Mouse (Mus musculus): ENCODE data around the gene Upf3a. TPM values are rescaled to one million over a fixed set of nuclear protein-coding genes. Genes with fewer than 3 reads are reported as not detected.
"Not testable (repeated sequence)": the region's sequence is repeated elsewhere in the genome, so short reads cannot be mapped to it uniquely, and the experiment has no call there.

The Upf3a gene
- polyA plus RNA-seq, 1 experiment, result 30.5 TPM

GRCm38 (mm10) chr8:13793746-13794101, 8.3 kb downstream of the Upf3a start:
- no peak for DNase-seq
- no peak for TF ChIP-seq CTCF (IDR thresholded peaks at IDR 0.05; ENCODE audit: borderline replicate concordance, insufficient read depth, low read depth, low read length)
- no peak for TF ChIP-seq POLR2A (IDR thresholded peaks at IDR 0.05; ENCODE audit: borderline replicate concordance, insufficient read depth, low read length)
- no peaks in the 10 kb centered on the region for H3K27me3 ChIP-seq (ENCODE audit: control insufficient read depth, insufficient read depth, low read length)
- H3K4me1 ChIP-seq (ENCODE audit: control insufficient read depth, insufficient read depth, low read length), result no peaks in the 10 kb centered on the region
- H3K4me3 ChIP-seq (replicated peaks; ENCODE audit: insufficient read depth, low read depth, low read length), result no peak overlapping the region
- H3K27ac ChIP-seq (ENCODE audit: insufficient read depth, low read length), result no peak overlapping the region
- 86% methylated on average over 11 of the region's 11 CpGs for WGBS

- TF ChIP-seq POLR2A (IDR thresholded peaks at IDR 0.05; ENCODE audit: borderline replicate concordance, insufficient read depth, low read length) (no peak), CTCF (IDR thresholded peaks at IDR 0.05; ENCODE audit: borderline replicate concordance, insufficient read depth, low read depth, low read length) (no peak)
- 91% methylated on average over 5 of the region's 5 CpGs for WGBS
- no peak overlapping the region for H3K27ac ChIP-seq (ENCODE audit: insufficient read depth, low read length)
- no peaks in the 10 kb centered on the region for H3K4me1 ChIP-seq (ENCODE audit: control insufficient read depth, insufficient read depth, low read length)
- DNase-seq, result no peak
- H3K4me3 ChIP-seq (replicated peaks; ENCODE audit: insufficient read depth, low read depth, low read length), result no peak overlapping the region
- H3K27me3 ChIP-seq (ENCODE audit: control insufficient read depth, insufficient read depth, low read length), result no peaks in the 10 kb centered on the region
Observed at GRCm38 (mm10) chr8:13797676-13798075, 12.3 kb downstream of the Upf3a start.

GRCm38 (mm10) chr8:13799566-13799965, 14.2 kb downstream of the Upf3a start:
- H3K27me3 ChIP-seq (ENCODE audit: control insufficient read depth, insufficient read depth, low read length), result no peaks in the 10 kb centered on the region
- no peak overlapping the region for H3K27ac ChIP-seq (ENCODE audit: insufficient read depth, low read length)
- no peak for DNase-seq
- WGBS, result 90% methylated on average over 5 of the region's 5 CpGs
- TF ChIP-seq POLR2A (IDR thresholded peaks at IDR 0.05; ENCODE audit: borderline replicate concordance, insufficient read depth, low read length) (no peak), CTCF (IDR thresholded peaks at IDR 0.05; ENCODE audit: borderline replicate concordance, insufficient read depth, low read depth, low read length) (no peak)
- H3K4me1 ChIP-seq (ENCODE audit: control insufficient read depth, insufficient read depth, low read length), result no peaks in the 10 kb centered on the region
- no peak overlapping the region for H3K4me3 ChIP-seq (replicated peaks; ENCODE audit: insufficient read depth, low read depth, low read length)

- Histone ChIP-seq H3K27me3 (ENCODE audit: control insufficient read depth, insufficient read depth, low read length) (no peaks in the 10 kb centered on the region), H3K4me3 (replicated peaks; ENCODE audit: insufficient read depth, low read depth, low read length) (no peak overlapping the region), H3K4me1 (ENCODE audit: control insufficient read depth, insufficient read depth, low read length) (no peaks in the 10 kb centered on the region), H3K27ac (ENCODE audit: insufficient read depth, low read length) (no peak overlapping the region)
- TF ChIP-seq CTCF (IDR thresholded peaks at IDR 0.05; ENCODE audit: borderline replicate concordance, insufficient read depth, low read depth, low read length), result no peak
- no peak for TF ChIP-seq POLR2A (IDR thresholded peaks at IDR 0.05; ENCODE audit: borderline replicate concordance, insufficient read depth, low read length)
- WGBS, result 74% methylated on average over 7 of the region's 7 CpGs
- no peak for DNase-seq
Observed at GRCm38 (mm10) chr8:13828598-13829172, 43.3 kb downstream of the Upf3a start.

GRCm38 (mm10) chr8:13838289-13838688, 52.9 kb downstream of the Upf3a start, which contains the start of gene AF366264:
TSS of gene AF366264 (minus strand) at chr8:13838389.
- not testable (repeated sequence) for H3K27ac ChIP-seq (ENCODE audit: insufficient read depth, low read length); H3K27me3 ChIP-seq (ENCODE audit: control insufficient read depth, insufficient read depth, low read length); H3K4me3 ChIP-seq (replicated peaks; ENCODE audit: insufficient read depth, low read depth, low read length); DNase-seq; H3K4me1 ChIP-seq (ENCODE audit: control insufficient read depth, insufficient read depth, low read length)
- 86% methylated on average over 5 of the region's 5 CpGs for WGBS

GRCm38 (mm10) chr8:13843286-13843685, 57.9 kb downstream of the Upf3a start:
- not testable (repeated sequence) for H3K4me1 ChIP-seq (ENCODE audit: control insufficient read depth, insufficient read depth, low read length); H3K27ac ChIP-seq (ENCODE audit: insufficient read depth, low read length); H3K27me3 ChIP-seq (ENCODE audit: control insufficient read depth, insufficient read depth, low read length); H3K4me3 ChIP-seq (replicated peaks; ENCODE audit: insufficient read depth, low read depth, low read length)
- 24% methylated on average over 1 of the region's 1 CpGs for WGBS
- peak; percentile 39 to 71 for DNase-seq

Other genes starting within 250 kb of the Upf3a start
- gene 1700029H14Rik, start 223.2 kb upstream of the Upf3a start, polyA plus RNA-seq (2012; rRNA removed), result 0.18 TPM in 1 of 2 replicates, not detected in the other
- gene Rasa3, start 108.0 kb upstream of the Upf3a start, polyA plus RNA-seq (2012; rRNA removed), result 94.9 and 107 TPM in 2 replicates
- 1.7 and 3.0 TPM in 2 replicates for gene Cfap97d2, start 79.7 kb upstream of the Upf3a start, polyA plus RNA-seq (2012; rRNA removed)
- gene Cdc16, start 27.9 kb upstream of the Upf3a start, polyA plus RNA-seq (2012; rRNA removed), result 61.9 and 64.4 TPM in 2 replicates
- gene AF366264, start 52.8 kb downstream of the Upf3a start, polyA plus RNA-seq (2012; rRNA removed), result not detected in 2 replicates
- 22.0 and 23.4 TPM in 2 replicates for gene Champ1, start 84.0 kb downstream of the Upf3a start, polyA plus RNA-seq (2012; rRNA removed)
- 80.2 and 82.2 TPM in 2 replicates for gene Coprs, start 104.7 kb downstream of the Upf3a start, polyA plus RNA-seq (2012; rRNA removed)